Mouse (Mus musculus) lung, embryonic 16.5 days (tissue): ENCODE measurements around the gene Epp13. TPM values are rescaled to one million over a fixed set of nuclear protein-coding genes. Genes with fewer than 3 reads are reported as not detected.
"Not testable (repeated sequence)": the region's sequence is repeated elsewhere in the genome, so short reads cannot be mapped to it uniquely, and the experiment has no call there.

Source experiments
- ATAC-seq: fragments of 200-750 bp; cut with Nextera tagmentation; 2 replicates; pipeline ENCODE4 v1.8.0; 2017; ENCODE audit warnings: low read depth, mild to moderate bottlenecking, moderate library complexity
- H3K27ac ChIP-seq: fragments of 300-500 bp; sonication (generic); 2 replicates; pipeline ENCODE4 v1.5.1; 2014; ENCODE audit warnings: mild to moderate bottlenecking, control low read depth, low read length
- H3K27me3 ChIP-seq: fragments of 300-500 bp; sonication (generic); 2 replicates; pipeline ENCODE4 v1.6.1; 2014; ENCODE audit warnings: low read depth, low read length, mixed read lengths; ENCODE audit not compliant: control insufficient read depth, insufficient read depth
- H3K36me3 ChIP-seq: fragments of 300-500 bp; sonication (generic); 2 replicates; pipeline ENCODE4 v1.6.1; 2014; ENCODE audit warnings: low read length; ENCODE audit not compliant: control insufficient read depth, insufficient read depth
- H3K4me1 ChIP-seq: fragments of 300-500 bp; sonication (generic); replicated peaks from 2 replicates; pipeline ENCODE4 v1.6.1; 2014; ENCODE audit warnings: low read length, mixed read lengths; ENCODE audit not compliant: control insufficient read depth, insufficient read depth
- H3K4me2 ChIP-seq: fragments of 300-500 bp; sonication (generic); 2 replicates; pipeline ENCODE4 v1.6.1; 2014; ENCODE audit warnings: low read depth, low read length, control low read depth
- H3K4me3 ChIP-seq: fragments of 300-500 bp; sonication (generic); 2 replicates; pipeline ENCODE4 v1.5.1; 2014; ENCODE audit warnings: mild to moderate bottlenecking, low read length, control low read depth
- H3K9ac ChIP-seq: fragments of 300-500 bp; sonication (generic); 2 replicates; pipeline ENCODE4 v1.6.1; 2014; ENCODE audit warnings: low read length, control low read depth
- H3K9me3 ChIP-seq: fragments of 300-500 bp; sonication (generic); 2 replicates; pipeline ENCODE4 v1.6.1; 2016; ENCODE audit warnings: low read length; ENCODE audit not compliant: control insufficient read depth
- WGBS: fragments of 180-500 bp; shearing (Covaris S2); extraction: QIAGEN DNeasy Blood & Tissue Kit; methylation state at CpG from one replicate; pipeline ENCODE4 v1.1.7; 2014; 5-methylcytosine and 5-hydroxymethylcytosine counted together
- polyA plus RNA-seq: library from polyadenylated mRNA; unstranded; fragments of >200 nt; fragmentation: Nextera tagmentation; extraction: Ambion mirVana; gene quantifications from 2 replicates; pipeline ENCODE4 v1.2.1, GENCODE M21; 2015

Gene Epp13
- not detected in 2 replicates for polyA plus RNA-seq

GRCm38 (mm10) chr7:6252410-6252809 lies at the start of gene Epp13:
TSS of gene Epp13 (plus strand) at chr7:6252710.
- ATAC-seq = no peak
- H3K36me3 ChIP-seq = no peaks in the 10 kb centered on the region
- H3K9me3 ChIP-seq = no peaks in the 10 kb centered on the region
- H3K27me3 ChIP-seq = no peaks in the 10 kb centered on the region
- H3K4me1 ChIP-seq = no peaks in the 10 kb centered on the region
- H3K4me3 ChIP-seq = no peak within 1 kb of the TSS
- WGBS = 75% methylated on average over 6 of the region's 6 CpGs
- H3K27ac ChIP-seq = no peak within 1 kb of the TSS
- H3K9ac ChIP-seq = no peak within 1 kb of the TSS
- no peak within 1 kb of the TSS for H3K4me2 ChIP-seq

GRCm38 (mm10) chr7:6204200-6204599 lies 48.3 kb upstream of the Epp13 start:
- H3K27me3 ChIP-seq = no peaks in the 10 kb centered on the region
- no peak for ATAC-seq
- no peak overlapping the region for H3K4me2 ChIP-seq
- H3K9ac ChIP-seq = no peak overlapping the region
- no peaks in the 10 kb centered on the region for H3K9me3 ChIP-seq
- WGBS = 78% methylated on average over 3 of the region's 3 CpGs
- no peak overlapping the region for H3K4me3 ChIP-seq
- H3K4me1 ChIP-seq = no peaks in the 10 kb centered on the region
- H3K27ac ChIP-seq = no peak overlapping the region
- no peaks in the 10 kb centered on the region for H3K36me3 ChIP-seq

GRCm38 (mm10) chr7:6213144-6213543 lies 39.4 kb upstream of the Epp13 start:
- H3K4me3 ChIP-seq = no peak overlapping the region
- WGBS = 46% methylated on average over 5 of the region's 5 CpGs
- no peak for ATAC-seq

GRCm38 (mm10) chr7:6214691-6215090 lies 37.8 kb upstream of the Epp13 start:
- H3K9ac ChIP-seq, H3K4me2 ChIP-seq, H3K27ac ChIP-seq, H3K9me3 ChIP-seq, H3K36me3 ChIP-seq, H3K4me1 ChIP-seq, ATAC-seq, H3K27me3 ChIP-seq, H3K4me3 ChIP-seq: not testable (repeated sequence)
- 64% methylated on average over 4 of the region's 4 CpGs for WGBS

More at GRCm38 (mm10) chr7:6213144-6213543, 39.4 kb upstream of the Epp13 start:
- Histone ChIP-seq H3K9me3 (no peaks in the 10 kb centered on the region), H3K27me3 (no peaks in the 10 kb centered on the region), H3K4me1 (no peaks in the 10 kb centered on the region), H3K36me3 (no peaks in the 10 kb centered on the region), H3K4me2 (no peak overlapping the region), H3K9ac (no peak overlapping the region), H3K27ac (no peak overlapping the region)

DNA sequence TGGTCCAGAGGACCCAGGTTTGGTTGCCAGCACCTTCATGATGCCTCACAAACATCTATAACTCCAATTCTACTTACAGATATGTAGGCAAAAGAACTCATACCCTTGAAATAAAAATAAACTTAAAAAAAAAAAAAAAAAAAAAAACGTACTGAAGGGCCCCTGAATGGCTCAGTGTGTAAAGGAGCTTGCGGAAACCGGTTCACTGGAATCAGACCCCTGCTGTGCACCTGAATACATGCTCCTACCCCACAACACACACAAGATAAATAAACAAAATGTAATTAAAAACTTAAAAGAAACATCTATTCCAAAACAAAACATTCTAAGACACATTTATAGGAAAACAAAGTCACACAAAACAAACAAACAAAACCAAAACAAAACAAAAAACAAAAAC lies 32.4 kb upstream of the Epp13 start:
- Histone ChIP-seq H3K27me3 (no peaks in the 10 kb centered on the region), H3K27ac (no peak overlapping the region), H3K9ac (no peak overlapping the region), H3K36me3 (no peaks in the 10 kb centered on the region), H3K4me3 (no peak overlapping the region), H3K9me3 (no peaks in the 10 kb centered on the region), H3K4me1 (no peaks in the 10 kb centered on the region), H3K4me2 (no peak overlapping the region)
- WGBS = 56% methylated on average over 3 of the region's 3 CpGs
- ATAC-seq = no peak

DNA sequence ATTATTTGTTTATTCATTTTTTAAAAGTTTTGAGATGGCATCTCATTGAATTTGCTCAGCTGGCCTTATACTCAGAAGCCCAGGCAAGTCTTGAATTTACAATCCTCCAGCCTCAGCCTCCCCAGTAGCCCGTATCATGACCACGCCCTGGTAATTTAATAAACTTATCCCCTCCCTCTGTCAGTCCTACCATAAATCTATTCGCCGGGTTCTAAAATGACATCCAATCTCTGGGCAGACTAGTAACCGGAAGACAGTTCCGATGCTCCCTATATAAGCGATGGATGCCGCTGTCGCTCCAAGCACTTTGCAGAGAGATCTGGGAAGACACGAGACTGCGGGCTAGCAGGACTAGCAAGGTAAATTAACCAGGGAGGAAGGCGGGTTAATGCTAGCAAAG lies 30.5 kb upstream of the Epp13 start, which contains the start of gene Zscan5b:
Gene Zscan5b, plus strand, starts transcription at position 301 of the 400 bp plus-strand sequence.
- H3K27me3 ChIP-seq = no peaks in the 10 kb centered on the region
- H3K36me3 ChIP-seq = no peaks in the 10 kb centered on the region
- WGBS = 93% methylated on average over 12 of the region's 12 CpGs
- no peak within 1 kb of the TSS for H3K4me2 ChIP-seq
- H3K9me3 ChIP-seq = no peaks in the 10 kb centered on the region
- no peaks in the 10 kb centered on the region for H3K4me1 ChIP-seq
- ATAC-seq = no peak
- no peak within 1 kb of the TSS for H3K9ac ChIP-seq
- no peak within 1 kb of the TSS for H3K4me3 ChIP-seq
- H3K27ac ChIP-seq = no peak within 1 kb of the TSS

DNA sequence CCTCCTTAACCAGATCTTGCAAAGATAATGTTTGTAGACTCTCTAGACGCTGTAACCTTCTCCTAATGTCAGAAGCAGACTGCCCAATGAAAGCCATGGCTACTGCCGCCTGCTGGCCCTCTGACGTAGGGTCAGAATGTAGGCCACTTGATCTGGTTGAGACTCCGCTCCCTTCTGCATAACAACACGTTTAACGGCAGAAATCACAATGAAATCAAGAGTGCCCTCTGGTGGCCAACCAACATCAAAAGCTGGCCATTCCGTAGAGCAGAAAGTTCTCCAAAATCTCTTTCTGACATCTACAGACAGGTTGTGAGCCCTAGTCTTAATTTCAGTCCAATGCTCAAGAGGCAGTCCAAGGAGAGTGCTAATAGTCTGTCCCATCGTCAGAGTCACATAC lies 24.0 kb upstream of the Epp13 start:
- not testable (repeated sequence) for H3K4me3 ChIP-seq, H3K9ac ChIP-seq, H3K36me3 ChIP-seq, H3K27ac ChIP-seq, ATAC-seq, H3K9me3 ChIP-seq, H3K4me1 ChIP-seq, H3K27me3 ChIP-seq, H3K4me2 ChIP-seq
- 56% methylated on average over 8 of the region's 8 CpGs for WGBS

- H3K4me3 ChIP-seq = no peak overlapping the region
- H3K9ac ChIP-seq = no peak overlapping the region
- no peak overlapping the region for H3K27ac ChIP-seq
- no peaks in the 10 kb centered on the region for H3K9me3 ChIP-seq
- ATAC-seq = no peak
- H3K27me3 ChIP-seq = no peaks in the 10 kb centered on the region
- 41% methylated on average over 11 of the region's 11 CpGs for WGBS
- H3K4me2 ChIP-seq = no peak overlapping the region
- H3K4me1 ChIP-seq = no peaks in the 10 kb centered on the region
- H3K36me3 ChIP-seq = no peaks in the 10 kb centered on the region
These were observed 12.7 kb upstream of the Epp13 start for GRCm38 (mm10) chr7:6239787-6240186.

GRCm38 (mm10) chr7:6240841-6241425 lies 11.6 kb upstream of the Epp13 start:
- 10% methylated on average over 1 of the region's 1 CpGs for WGBS
- H3K4me1 ChIP-seq, H3K9ac ChIP-seq, ATAC-seq, H3K4me2 ChIP-seq, H3K27ac ChIP-seq, H3K9me3 ChIP-seq, H3K27me3 ChIP-seq, H3K4me3 ChIP-seq, H3K36me3 ChIP-seq: not testable (repeated sequence)
